In the genomic region with DNA sequence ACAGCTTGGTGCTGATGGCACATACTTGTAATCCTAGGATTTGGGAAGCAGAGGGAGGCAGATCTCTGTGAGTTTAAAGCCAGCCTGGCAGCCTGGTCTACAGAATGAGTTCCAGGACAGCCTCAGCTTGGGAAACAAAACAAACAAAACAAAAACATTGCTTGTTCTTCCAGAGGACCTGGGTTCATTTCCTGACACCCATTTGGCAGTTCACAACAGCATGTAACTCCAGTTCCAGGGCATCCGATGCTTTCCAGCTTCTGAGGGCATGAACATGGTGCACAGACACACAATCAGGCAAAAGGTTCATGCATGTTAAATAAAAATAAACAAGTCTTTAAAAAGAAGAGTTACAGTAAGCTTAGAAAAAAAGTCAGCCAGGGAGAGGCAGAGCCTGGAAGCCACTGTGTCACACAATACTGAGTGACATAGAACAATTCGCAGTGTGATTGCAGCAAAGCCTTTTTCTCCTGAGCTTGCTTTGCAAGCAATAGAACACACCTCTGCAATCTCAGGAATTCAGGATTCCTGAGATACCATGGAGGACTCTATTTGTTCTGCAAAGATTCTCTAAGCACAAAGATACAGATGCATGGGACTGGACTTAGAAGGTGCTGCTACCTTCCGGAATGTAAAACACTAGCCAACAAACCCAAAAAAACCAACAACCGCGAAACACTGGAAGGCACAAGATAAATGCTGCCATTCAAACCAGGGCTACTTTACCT, we compare ENCODE assay signal across 29 mouse cellular contexts. TPM values are rescaled to one million over a fixed set of nuclear protein-coding genes. Genes with fewer than 3 reads are reported as not detected.
DNase-seq lines count a peak whose midpoint lies in the region; ATAC-seq and TF ChIP-seq lines count a peak whose summit lies in the region.
"Had no signal": no experiment of that assay in that cellular context is flagged by ENCODE, and none has a peak within 500 bp of the region (broad histone marks: within the 10 kb centered on the region; RNA-seq: fewer than 3 reads in every experiment).

No protein-coding gene starts in this region.

- no peak overlapping the region for H3K4me2 ChIP-seq in liver, embryonic 11.5 days
- H3K4me2 ChIP-seq: forebrain, embryonic 15.5 days; hindbrain, embryonic 15.5 days; limb, embryonic 15.5 days; midbrain, embryonic 15.5 days; stomach, embryonic 15.5 days had no signal

- intact Hi-C loops in heart, postnatal 14 days (cut with DNase I) = loop anchor here (5.0 kb wide), 1 partner anchor 37 kb away; the partner anchor contains the start of gene Wsb1

- H3K27me3 ChIP-seq in heart, embryonic 10.5 days (ENCODE audit: insufficient read depth, poor library complexity, severe bottlenecking) = no peaks in the 10 kb centered on the region
- H3K27me3 ChIP-seq in kidney, adult 2 months (replicated peaks; ENCODE audit: control insufficient read depth, insufficient read depth, low read length) = no peaks in the 10 kb centered on the region
- H3K27me3 ChIP-seq in liver, adult 2 months (ENCODE audit: control insufficient read depth, insufficient read depth, low read length) = no peaks in the 10 kb centered on the region
- no peaks in the 10 kb centered on the region for H3K27me3 ChIP-seq in liver, embryonic 11.5 days (replicated peaks; ENCODE audit: control insufficient read depth, insufficient read depth, low read length)
- H3K27me3 ChIP-seq: forebrain, embryonic 15.5 days; hindbrain, embryonic 15.5 days; limb, embryonic 15.5 days; midbrain, embryonic 15.5 days; stomach, embryonic 15.5 days had no signal

- no peak for DNase-seq in heart, embryonic 10.5 days (ENCODE audit: low spot score)
- DNase-seq in heart, postnatal 14 days = no peak
- no peak for DNase-seq in kidney, adult 2 months
- DNase-seq in kidney, adult 8-10 months = no peak
- DNase-seq in liver, adult 2 months (ENCODE audit: extremely low read depth, low read depth, low spot score) = peak; percentile 99
- DNase-seq in liver, embryonic 11.5 days (ENCODE audit: low spot score) = no peak
- DNase-seq in adrenal gland, postnatal 4 days (ENCODE audit: low spot score in 2 of 2) = no peak
- DNase-seq: adrenal gland, postnatal 36 days; cerebellum, adult 11-12 months; cerebellum, postnatal 10 days; left cerebral cortex, postnatal 4 days; liver, postnatal 0 days; lung, postnatal 36 days; thymus, postnatal 25 days had no signal

- H3K79me2 ChIP-seq in liver, adult 2 months (ENCODE audit: control insufficient read depth, insufficient read depth, low read length) = no peaks in the 10 kb centered on the region

- H3K9ac ChIP-seq in liver, adult 2 months (ENCODE audit: low read depth, low read length) = peak overlapping the region; percentile 11; the same call in 1 of the 2 replicates
- H3K9ac ChIP-seq in liver, embryonic 11.5 days (ENCODE audit: low read depth, low read length) = no peak overlapping the region
- H3K9ac ChIP-seq: forebrain, embryonic 15.5 days; hindbrain, embryonic 15.5 days; limb, embryonic 15.5 days; liver, postnatal 0 days; midbrain, embryonic 15.5 days; stomach, embryonic 15.5 days had no signal

- H3K9me3 ChIP-seq in heart, embryonic 10.5 days = no peaks in the 10 kb centered on the region
- no peaks in the 10 kb centered on the region; the same call in 1 of the 2 replicates for H3K9me3 ChIP-seq in liver, embryonic 11.5 days (ENCODE audit: control insufficient read depth, low read length)
- H3K9me3 ChIP-seq: forebrain, embryonic 15.5 days; hindbrain, embryonic 15.5 days; midbrain, embryonic 15.5 days; stomach, embryonic 15.5 days had no signal

- H3K4me3 ChIP-seq in heart, embryonic 10.5 days = no peak overlapping the region
- H3K4me3 ChIP-seq in kidney, adult 2 months (ENCODE audit: insufficient read depth, low read depth, low read length) = no peak overlapping the region
- H3K4me3 ChIP-seq in liver, adult 2 months (ENCODE audit: insufficient read depth, low read depth, low read length) = no peak overlapping the region
- H3K4me3 ChIP-seq in liver, embryonic 11.5 days (ENCODE audit: low read depth, low read length) = no peak overlapping the region
- H3K4me3 ChIP-seq in bone marrow macrophage, adult 2 months (ENCODE audit: insufficient read depth, low read length) = no peak overlapping the region
- H3K4me3 ChIP-seq: embryonic facial prominence, embryonic 10.5 days; forebrain, embryonic 15.5 days; hindbrain, embryonic 15.5 days; limb, embryonic 15.5 days; midbrain, embryonic 15.5 days; myocyte; stomach, embryonic 15.5 days had no signal

- peaks cover 34% of the 10 kb centered on the region for H3K4me1 ChIP-seq in heart, embryonic 10.5 days
- H3K4me1 ChIP-seq in kidney, adult 2 months (ENCODE audit: control insufficient read depth, insufficient read depth, low read length) = peaks cover 24% of the 10 kb centered on the region
- H3K4me1 ChIP-seq in liver, adult 2 months (ENCODE audit: control insufficient read depth, insufficient read depth, low read length) = peaks cover 31% of the 10 kb centered on the region
- peaks cover 12% of the 10 kb centered on the region for H3K4me1 ChIP-seq in liver, embryonic 11.5 days (replicated peaks; ENCODE audit: control insufficient read depth, insufficient read depth, low read length)
- peaks cover 67% of the 10 kb centered on the region for H3K4me1 ChIP-seq in bone marrow macrophage, adult 2 months (ENCODE audit: control insufficient read depth, insufficient read depth, low read length)
- H3K4me1 ChIP-seq: forebrain, embryonic 15.5 days; midbrain, embryonic 15.5 days had no signal

- TF ChIP-seq CTCF in kidney, adult 2 months (conservative IDR thresholded peaks at IDR 0.05; ENCODE audit: insufficient read depth, insufficient read length, low read depth, low read length) = no peak
- no peak for TF ChIP-seq CTCF in liver, adult 2 months (IDR thresholded peaks at IDR 0.05; ENCODE audit: low read depth, low read length)
- no peak for TF ChIP-seq CTCF in bone marrow macrophage, adult 2 months (IDR thresholded peaks at IDR 0.05; ENCODE audit: low read depth, low read length)

- ATAC-seq in liver, embryonic 11.5 days (replicated peaks; ENCODE audit: low FRiP score) = no peak
- ATAC-seq: forebrain, embryonic 15.5 days; liver, postnatal 0 days; midbrain, embryonic 15.5 days had no signal

- H3K36me3 ChIP-seq in heart, embryonic 10.5 days = no peaks in the 10 kb centered on the region
- no peaks in the 10 kb centered on the region for H3K36me3 ChIP-seq in kidney, adult 2 months (ENCODE audit: control insufficient read depth, insufficient read depth, low read length)
- H3K36me3 ChIP-seq in liver, adult 2 months (ENCODE audit: control insufficient read depth, insufficient read depth, low read length) = no peaks in the 10 kb centered on the region
- H3K36me3 ChIP-seq in liver, embryonic 11.5 days (ENCODE audit: control insufficient read depth, insufficient read depth, low read length) = no peaks in the 10 kb centered on the region
- H3K36me3 ChIP-seq: embryonic facial prominence, embryonic 10.5 days; forebrain, embryonic 15.5 days; hindbrain, embryonic 15.5 days; limb, embryonic 15.5 days; midbrain, embryonic 15.5 days; stomach, embryonic 15.5 days had no signal

- H3K27ac ChIP-seq in heart, embryonic 10.5 days = peak overlapping the region; percentile 0; the same call in 1 of the 2 replicates
- peak overlapping the region; percentile 62; the same call in 1 of the 2 replicates for H3K27ac ChIP-seq in kidney, adult 2 months (ENCODE audit: insufficient read depth, low read depth, low read length)
- H3K27ac ChIP-seq in liver, adult 2 months (replicated peaks; ENCODE audit: insufficient read depth, low read depth, low read length) = peak overlapping the region; percentile 80
- no peak overlapping the region for H3K27ac ChIP-seq in liver, embryonic 11.5 days (ENCODE audit: low read depth, low read length)
- peak overlapping the region; percentile 95 for H3K27ac ChIP-seq in bone marrow macrophage, adult 2 months (ENCODE audit: insufficient read depth, low read depth, low read length)
- H3K27ac ChIP-seq: embryonic facial prominence, embryonic 10.5 days; forebrain, embryonic 15.5 days; hindbrain, embryonic 15.5 days; midbrain, embryonic 15.5 days; stomach, embryonic 15.5 days had no signal

- WGBS in heart, embryonic 10.5 days = 50% methylated on average over 5 of the region's 5 CpGs
- 81% methylated on average over 5 of the region's 5 CpGs for WGBS in kidney, adult 2 months
- WGBS in liver, adult 2 months = 48% methylated on average over 5 of the region's 5 CpGs
- 76% methylated on average over 5 of the region's 5 CpGs for WGBS in liver, embryonic 11.5 days

- TF ChIP-seq POLR2A in kidney, adult 2 months (IDR thresholded peaks at IDR 0.05; ENCODE audit: low read depth, low read length) = no peak
- no peak for TF ChIP-seq POLR2A in liver, adult 2 months (IDR thresholded peaks at IDR 0.05; ENCODE audit: extremely low read depth, insufficient read depth, low read length)
- TF ChIP-seq POLR2A in bone marrow macrophage, adult 2 months (IDR thresholded peaks at IDR 0.05; ENCODE audit: borderline replicate concordance, low read depth, low read length) = no peak

RNA-seq across cellular contexts. Expression of gene Gm9964, which starts 7.6 kb away (rescaled TPM):
- 0.21 TPM in 1 of 2 replicates, not detected in the other for polyA plus RNA-seq in heart, embryonic 10.5 days (2016; fragmentation: Nextera tagmentation; extraction: Ambion mirVana)
- not detected for total RNA-seq in heart, postnatal 14 days (2021)
- polyA plus RNA-seq in kidney, adult 2 months (2012; rRNA removed) = not detected in 2 replicates
- not detected in 2 replicates for total RNA-seq in liver, adult 2 months (2014; rRNA removed)
- polyA plus RNA-seq in liver, adult 2 months (2012; rRNA removed) = not detected in 2 replicates
- not detected in 2 replicates for polyA plus RNA-seq in liver, embryonic 11.5 days (2014; fragmentation: Nextera tagmentation; extraction: Ambion mirVana)
- polyA plus RNA-seq in bone marrow macrophage, adult 2 months (2012; ENCODE audit: insufficient read depth, insufficient read length, missing spikeins) = not detected in 2 replicates
- under 1 TPM in 1 of 2 experiments, not detected in 1; 0.76 TPM for total RNA-seq in adrenal gland, postnatal 4 days (2021)
- total RNA-seq: adrenal gland, adult 18-20 months; adrenal gland, postnatal 36 days; hematopoietic stem cell, adult 5-6 weeks; neutrophil, adult 5-6 weeks had no signal
- polyA plus RNA-seq: cortical plate, adult 2 months; embryonic facial prominence, embryonic 10.5 days; forebrain, embryonic 15.5 days; gonadal fat pad, adult 2 months; hindbrain, embryonic 15.5 days; intestine, embryonic 14.5 days; large intestine, adult 2 months; limb, embryonic 15.5 days; liver, postnatal 0 days; midbrain, embryonic 15.5 days; myocyte had no signal

RNA-seq across cellular contexts. Expression of gene Wsb1, which starts 34.6 kb away (rescaled TPM):
- 169 and 203 TPM in 2 replicates for polyA plus RNA-seq in heart, embryonic 10.5 days (2016; fragmentation: Nextera tagmentation; extraction: Ambion mirVana)
- total RNA-seq in heart, postnatal 14 days (2021) = 10 to 100 TPM; 25.3 to 27.7 TPM
- polyA plus RNA-seq in kidney, adult 2 months (2012; rRNA removed) = 59.3 and 72.3 TPM in 2 replicates
- 20.6 and 29.9 TPM in 2 replicates for total RNA-seq in liver, adult 2 months (2014; rRNA removed)
- 20.2 and 23.4 TPM in 2 replicates for polyA plus RNA-seq in liver, adult 2 months (2012; rRNA removed)
- 114 and 123 TPM in 2 replicates for polyA plus RNA-seq in liver, embryonic 11.5 days (2014; fragmentation: Nextera tagmentation; extraction: Ambion mirVana)
- 181 and 218 TPM in 2 replicates for polyA plus RNA-seq in bone marrow macrophage, adult 2 months (2012; ENCODE audit: insufficient read depth, insufficient read length, missing spikeins)
- total RNA-seq in adrenal gland, postnatal 4 days (2021) = 100 to 1,000 TPM; 103 to 134 TPM

RNA-seq across cellular contexts. Expression of gene Nf1, which starts 50.4 kb away (rescaled TPM):
- 4.1 and 5.1 TPM in 2 replicates for polyA plus RNA-seq in heart, embryonic 10.5 days (2016; fragmentation: Nextera tagmentation; extraction: Ambion mirVana)
- total RNA-seq in heart, postnatal 14 days (2021) = 10 to 100 TPM; 30.9 to 31.6 TPM
- 10.2 TPM in 2 replicates for polyA plus RNA-seq in kidney, adult 2 months (2012; rRNA removed)
- 21.1 and 25.0 TPM in 2 replicates for total RNA-seq in liver, adult 2 months (2014; rRNA removed)
- polyA plus RNA-seq in liver, adult 2 months (2012; rRNA removed) = 3.6 and 5.5 TPM in 2 replicates
- 4.9 TPM in 2 replicates for polyA plus RNA-seq in liver, embryonic 11.5 days (2014; fragmentation: Nextera tagmentation; extraction: Ambion mirVana)
- polyA plus RNA-seq in bone marrow macrophage, adult 2 months (2012; ENCODE audit: insufficient read depth, insufficient read length, missing spikeins) = 19.7 and 19.9 TPM in 2 replicates
- 10 to 100 TPM; 74.9 to 76.1 TPM for total RNA-seq in adrenal gland, postnatal 4 days (2021)
